Mouse (Mus musculus) layer of hippocampus, adult 8-10 months (tissue): ENCODE results near the gene Rusc2. TPM values are rescaled to one million over a fixed set of nuclear protein-coding genes. Genes with fewer than 3 reads are reported as not detected.

ENCODE experiments used
- DNase-seq, 2 experiments: peaks; one replicate each; pipeline ENCODE4 v3.0.0; 2022; ENCODE audit warnings: low spot score in 2 of 2
- total RNA-seq, 4 experiments: library from RNA; stranded (reverse); gene quantifications; 2 replicates each; pipeline ENCODE4 v1.2.4; 2022

Rusc2 gene
- total RNA-seq, 4 experiments from 2014 or later = 117 to 120 (median 117) TPM

- peak; percentile 98 to 100 for DNase-seq
Measured at GRCm38 (mm10) chr4:43442044-43442443, 60.3 kb downstream of the Rusc2 start.

- peak in 1 of 2 experiments; percentile 57 for DNase-seq
Measured at GRCm38 (mm10) chr4:43442456-43443361, 60.9 kb downstream of the Rusc2 start.

GRCm38 (mm10) chr4:43443511-43443910, 61.7 kb downstream of the Rusc2 start:
- no peak for DNase-seq

- no peak for DNase-seq
Measured at GRCm38 (mm10) chr4:43447251-43447650, 65.5 kb downstream of the Rusc2 start.

- DNase-seq = no peak
Measured at GRCm38 (mm10) chr4:43448554-43448953, 66.8 kb downstream of the Rusc2 start.

GRCm38 (mm10) chr4:43452315-43452714, 70.5 kb downstream of the Rusc2 start:
- no peak for DNase-seq

GRCm38 (mm10) chr4:43453413-43453812, 71.6 kb downstream of the Rusc2 start:
- no peak for DNase-seq

- no peak for DNase-seq
Measured at GRCm38 (mm10) chr4:43454041-43454836, 72.5 kb downstream of the Rusc2 start, which contains the start of gene Cd72. Gene Cd72, minus strand, starts transcription at chr4:43454628.

- DNase-seq = no peak
Measured at GRCm38 (mm10) chr4:43456470-43456869, 74.7 kb downstream of the Rusc2 start.

- DNase-seq = no peak
Measured at GRCm38 (mm10) chr4:43457124-43457523, 75.3 kb downstream of the Rusc2 start.

- no peak for DNase-seq
Measured at GRCm38 (mm10) chr4:43463102-43463501, 81.3 kb downstream of the Rusc2 start.

- no peak for DNase-seq
Measured at GRCm38 (mm10) chr4:43465935-43466334, 84.2 kb downstream of the Rusc2 start.

GRCm38 (mm10) chr4:43466872-43467271, 85.1 kb downstream of the Rusc2 start:
- no peak for DNase-seq

- no peak for DNase-seq
Measured at GRCm38 (mm10) chr4:43470301-43470700, 88.5 kb downstream of the Rusc2 start.

GRCm38 (mm10) chr4:43473636-43474035, 91.9 kb downstream of the Rusc2 start:
- no peak for DNase-seq

- no peak for DNase-seq
Measured at GRCm38 (mm10) chr4:43476604-43477003, 94.8 kb downstream of the Rusc2 start.

Other genes starting within 250 kb of the Rusc2 start
- under 1 TPM; 0.14 to 0.59 (median 0.40) TPM for gene Atp8b5, start 114.8 kb upstream of the Rusc2 start, total RNA-seq
- 1 to 10 TPM in 2 of 4 experiments, under 1 TPM in 2; 0.31 to 3.7 (median 1.3) TPM for gene Fam166b, start 47.2 kb downstream of the Rusc2 start, total RNA-seq
- 10 to 100 TPM; 76.6 to 82.7 (median 81.8) TPM for gene Tesk1, start 60.0 kb downstream of the Rusc2 start, total RNA-seq
- gene Cd72, start 72.6 kb downstream of the Rusc2 start, total RNA-seq = 1 to 10 TPM in 1 of 4 experiments, under 1 TPM in 2, not detected in 1; 0.49 to 1.2 (median 0.81) TPM
- not detected for gene Sit1, start 101.8 kb downstream of the Rusc2 start, total RNA-seq
- gene Ccdc107, start 110.9 kb downstream of the Rusc2 start, total RNA-seq = 10 to 100 TPM; 22.1 to 30.0 (median 27.6) TPM
- gene Arhgef39, start 117.7 kb downstream of the Rusc2 start, total RNA-seq = 1 to 10 TPM in 1 of 4 experiments, not detected in 3; 1.0 TPM
- under 1 TPM in 1 of 4 experiments, not detected in 3; 0.65 TPM for gene Car9, start 125.0 kb downstream of the Rusc2 start, total RNA-seq
- gene Tpm2, start 141.8 kb downstream of the Rusc2 start, total RNA-seq = 1 to 10 TPM; 6.7 to 9.4 (median 9.0) TPM
- 10 to 100 TPM; 63.3 to 89.5 (median 69.0) TPM for gene Creb3, start 180.4 kb downstream of the Rusc2 start, total RNA-seq
- 10 to 100 TPM; 39.3 to 62.9 (median 50.6) TPM for gene Tln1, start 180.7 kb downstream of the Rusc2 start, total RNA-seq
- gene Rgp1, start 196.7 kb downstream of the Rusc2 start, total RNA-seq = 10 to 100 TPM; 46.2 to 69.0 (median 51.0) TPM
- gene Gba2, start 196.9 kb downstream of the Rusc2 start, total RNA-seq = 10 to 100 TPM; 58.7 to 64.7 (median 60.9) TPM
- not detected for gene Msmp, start 202.5 kb downstream of the Rusc2 start, total RNA-seq
- gene Npr2, start 250.0 kb downstream of the Rusc2 start, total RNA-seq = 10 to 100 TPM; 54.6 to 68.4 (median 59.4) TPM